Mouse (Mus musculus) frontal cortex, postnatal 36 days (tissue): ENCODE measurements at regions not wholly inside any gene's neighbourhood (a gene's known extent, or its start where the extent isn't known, plus 50 kb on each side); places are given as distances from the start of the nearest gene placed in this dataset.

Experiments used
- DNase-seq, 2 experiments: peaks; one replicate each; pipeline ENCODE4 v3.0.0; 2022; ENCODE audit warnings: low spot score in 2 of 2

GRCm38 (mm10) chr2:98439532-98439931 is 222.5 kb upstream of the Gm10801 start:
- DNase-seq = peak; percentile 1 to 3

GRCm38 (mm10) chr2:98481533-98481932 is 180.5 kb upstream of the Gm10801 start:
- no peak for DNase-seq
